Mouse (Mus musculus) thymus, postnatal 0 days (tissue): ENCODE data around the gene Ilvbl. TPM values are rescaled to one million over a fixed set of nuclear protein-coding genes. Genes with fewer than 3 reads are reported as not detected.
"Not testable (repeated sequence)": the region's sequence is repeated elsewhere in the genome, so short reads cannot be mapped to it uniquely, and the experiment has no call there.

Experiments used
- DNase-seq: peaks from one replicate; pipeline ENCODE4 v3.0.0-alpha.2; 2015; ENCODE audit warnings: low spot score
- polyA plus RNA-seq: library from polyadenylated mRNA; unstranded; fragments of >200 nt; fragmentation: Nextera tagmentation; extraction: Ambion mirVana; gene quantifications from 2 replicates; pipeline ENCODE4 v1.2.1, GENCODE M21; 2015

Gene Ilvbl
- 300 and 352 TPM in 2 replicates for polyA plus RNA-seq

GRCm38 (mm10) chr10:78574250-78575104, at the start of gene Ilvbl:
Gene Ilvbl (plus strand): TSS chr10:78574346.
- peak; percentile 98 for DNase-seq

- DNase-seq, result not testable (repeated sequence)
Observed at GRCm38 (mm10) chr10:78525071-78525470, 49.1 kb upstream of the Ilvbl start.

DNA sequence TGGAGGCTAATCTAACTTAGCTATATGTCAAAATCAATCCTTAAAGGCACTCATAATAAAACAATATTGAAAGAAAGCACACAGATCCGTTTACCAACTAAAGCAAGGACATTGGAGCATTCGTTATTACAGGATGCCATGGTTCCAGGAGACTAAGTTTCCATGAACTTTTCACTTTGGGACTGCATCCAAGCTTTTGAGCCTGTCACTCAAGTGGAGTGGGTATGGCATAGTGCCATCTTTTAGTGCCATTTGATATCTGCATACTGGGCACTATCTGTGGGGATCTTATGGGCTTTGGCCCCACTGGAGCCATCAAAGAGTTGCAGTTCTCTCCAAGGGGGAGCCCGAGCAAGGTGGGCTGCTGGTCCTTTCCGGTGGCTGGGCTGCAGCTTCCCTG, 48.6 kb upstream of the Ilvbl start:
- DNase-seq, result no peak

GRCm38 (mm10) chr10:78540943-78541342, 33.2 kb upstream of the Ilvbl start:
- DNase-seq, result peak; percentile 66

DNA sequence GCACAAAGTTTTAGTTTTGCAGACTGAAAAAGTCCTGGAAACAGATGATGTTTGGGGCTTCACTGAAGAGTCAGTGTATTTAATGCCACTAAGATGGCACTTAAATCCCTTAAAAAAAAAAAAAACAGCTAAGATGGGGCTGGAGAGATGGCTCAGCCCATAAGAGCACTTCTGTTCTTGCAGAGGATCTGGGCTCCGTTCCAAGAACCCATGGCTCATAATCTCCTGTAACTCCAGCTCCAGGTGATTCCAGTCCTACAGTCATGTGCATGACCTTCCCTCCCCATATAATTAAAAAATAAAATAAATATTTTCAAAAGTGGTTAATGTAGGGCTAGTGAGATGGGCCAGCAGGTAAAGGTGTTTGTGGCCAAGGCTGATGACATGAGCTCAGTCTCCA, 9.1 kb upstream of the Ilvbl start:
- DNase-seq, result no peak

DNA sequence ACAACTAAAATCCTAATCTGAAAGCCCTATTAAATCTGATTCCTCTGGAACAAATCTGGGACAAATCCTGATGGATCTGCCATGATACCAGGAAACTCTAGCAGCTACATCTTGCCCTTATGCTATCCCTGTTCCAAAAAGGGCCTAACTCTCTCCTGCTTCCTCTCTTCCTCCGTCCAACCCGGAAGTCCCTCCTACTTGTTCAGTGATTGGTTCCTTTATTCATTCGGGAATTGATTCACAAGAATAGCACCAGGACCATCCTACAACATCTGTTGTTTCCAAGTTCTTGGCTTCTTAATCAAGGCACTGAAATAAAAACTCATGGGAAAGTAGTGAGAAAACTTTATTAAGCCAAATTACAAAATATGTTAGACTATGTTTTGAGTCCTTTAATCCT, 5.0 kb upstream of the Ilvbl start:
- DNase-seq, result no peak

GRCm38 (mm10) chr10:78569686-78570085, 4.5 kb upstream of the Ilvbl start:
- no peak for DNase-seq

DNA sequence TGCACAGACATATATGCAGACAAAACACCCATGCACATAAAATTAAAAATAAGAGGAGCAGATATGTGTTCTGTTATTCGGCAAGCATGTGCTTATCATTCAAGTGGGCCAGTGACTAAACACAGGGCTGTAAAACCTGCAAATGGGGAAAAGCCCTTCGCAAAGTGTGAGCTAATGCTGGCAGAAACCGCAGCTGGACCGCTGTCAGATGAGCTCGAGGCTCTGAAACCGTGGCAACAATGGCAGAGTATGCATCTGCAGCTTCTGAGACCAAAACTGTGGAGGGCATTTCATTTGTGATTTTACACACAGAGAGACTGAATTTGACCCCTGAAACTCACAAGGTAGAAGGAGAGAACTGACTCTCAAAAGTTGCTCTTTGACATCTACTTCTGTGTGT, 3.7 kb upstream of the Ilvbl start:
- no peak for DNase-seq

DNA sequence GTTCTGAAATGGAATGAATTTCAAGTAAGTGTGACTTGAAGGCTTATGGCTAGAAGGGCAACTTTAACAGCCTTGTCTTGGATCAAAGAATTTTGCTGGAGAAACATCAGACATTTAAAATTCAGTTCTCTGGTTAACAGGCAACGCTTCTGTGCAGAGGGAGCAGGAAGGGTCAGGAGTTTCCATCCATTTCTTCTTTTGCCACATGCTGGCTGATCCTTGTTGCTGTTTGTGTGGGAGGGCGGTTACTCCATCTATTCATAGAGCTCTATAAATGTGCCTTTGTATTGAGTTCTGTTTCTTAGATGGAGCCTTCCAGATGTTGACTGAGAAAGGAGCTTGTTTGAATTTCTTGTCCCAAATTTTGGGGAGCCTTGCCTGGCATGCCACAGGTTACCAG, 3.2 kb upstream of the Ilvbl start:
- DNase-seq, result no peak

GRCm38 (mm10) chr10:78573226-78573625, 920 bp upstream of the Ilvbl start:
- no peak for DNase-seq

DNA sequence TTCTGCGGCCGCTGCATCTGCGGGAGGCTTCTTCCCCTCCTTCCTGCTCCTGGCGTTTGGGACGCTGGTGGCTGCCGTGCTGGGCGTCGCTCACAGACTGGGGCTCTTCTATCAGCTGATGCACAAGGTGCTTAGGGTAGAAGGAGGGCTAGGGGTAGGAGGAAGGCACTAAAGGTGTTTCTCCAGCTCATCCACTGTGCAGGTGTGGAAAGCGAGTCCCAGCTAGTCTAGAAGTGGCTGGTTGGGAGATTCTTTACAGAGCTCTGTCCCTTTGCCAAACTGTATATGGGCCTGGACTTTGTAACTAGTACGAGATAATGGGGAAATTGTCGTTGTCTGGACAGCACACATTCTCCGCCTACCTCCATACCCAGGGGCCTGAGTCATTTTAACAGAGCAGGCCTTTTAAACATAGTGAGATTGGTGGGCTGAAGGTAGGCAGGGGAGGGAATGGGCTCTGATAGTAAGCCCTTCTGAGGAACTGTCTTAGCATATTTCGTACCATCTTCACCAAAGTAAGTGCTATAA, 1.0 kb downstream of the Ilvbl start:
- no peak for DNase-seq

DNA sequence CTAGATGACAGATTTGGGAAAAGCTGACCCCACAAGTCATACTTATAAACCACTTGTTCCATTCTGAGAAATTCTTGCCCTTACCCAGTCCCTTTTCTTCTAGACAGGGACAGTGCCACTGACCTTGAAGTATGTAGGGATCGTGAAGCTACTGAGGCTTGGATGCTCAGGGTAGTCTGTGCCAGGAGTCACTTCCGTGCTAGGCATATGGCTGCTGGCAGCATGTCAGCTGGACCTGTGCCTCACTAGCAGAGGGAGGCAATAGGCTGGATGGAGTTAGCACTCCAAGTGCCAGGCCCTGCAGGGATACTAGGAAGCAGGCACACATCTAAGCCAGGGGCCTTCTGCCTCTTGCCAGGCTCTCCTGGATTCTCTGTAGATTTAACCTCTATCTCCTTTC, 1.5 kb downstream of the Ilvbl start:
- no peak for DNase-seq

GRCm38 (mm10) chr10:78576435-78577184, 2.5 kb downstream of the Ilvbl start:
- DNase-seq, result no peak

DNA sequence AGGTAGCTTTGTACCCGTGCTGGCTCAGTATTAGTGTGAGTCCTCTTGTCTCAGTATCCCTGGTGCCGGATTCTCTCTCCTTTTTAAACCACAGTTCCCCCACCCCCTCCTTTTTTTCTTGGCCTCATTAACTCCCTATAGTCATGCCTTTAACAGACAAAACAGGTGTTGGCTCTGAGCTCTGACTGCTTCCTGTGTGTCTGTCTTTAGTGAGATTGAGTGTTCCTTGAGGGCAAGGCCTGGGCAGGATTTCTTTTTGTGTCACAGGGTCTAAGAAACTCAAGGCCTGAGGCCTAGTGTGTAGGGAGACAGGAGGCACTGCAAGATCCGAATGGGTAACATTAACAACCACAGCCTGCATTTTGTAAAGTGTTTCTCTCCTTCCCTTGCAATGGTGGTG, 4.1 kb downstream of the Ilvbl start:
- DNase-seq, result peak; percentile 84

- DNase-seq, result no peak
Observed at GRCm38 (mm10) chr10:78581121-78581520, 7.0 kb downstream of the Ilvbl start.

DNA sequence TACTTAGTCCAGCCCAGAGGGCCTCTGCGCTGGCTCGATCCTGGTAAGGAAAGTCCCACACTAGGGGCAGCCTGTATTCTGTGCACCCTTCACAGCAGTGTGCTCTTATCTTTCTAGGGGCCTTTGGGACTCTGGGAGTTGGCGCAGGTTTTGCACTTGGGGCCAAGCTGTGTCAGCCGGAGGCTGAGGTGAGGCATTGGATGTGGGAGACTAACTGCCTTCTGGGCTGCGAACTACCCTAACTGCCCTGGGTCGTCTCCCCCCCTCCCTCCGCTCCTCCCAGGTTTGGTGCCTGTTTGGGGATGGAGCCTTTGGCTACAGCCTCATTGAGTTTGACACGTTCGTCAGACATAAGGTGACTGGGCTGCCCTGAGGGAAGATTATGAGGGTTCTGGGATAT, 9.2 kb downstream of the Ilvbl start:
- no peak for DNase-seq

DNA sequence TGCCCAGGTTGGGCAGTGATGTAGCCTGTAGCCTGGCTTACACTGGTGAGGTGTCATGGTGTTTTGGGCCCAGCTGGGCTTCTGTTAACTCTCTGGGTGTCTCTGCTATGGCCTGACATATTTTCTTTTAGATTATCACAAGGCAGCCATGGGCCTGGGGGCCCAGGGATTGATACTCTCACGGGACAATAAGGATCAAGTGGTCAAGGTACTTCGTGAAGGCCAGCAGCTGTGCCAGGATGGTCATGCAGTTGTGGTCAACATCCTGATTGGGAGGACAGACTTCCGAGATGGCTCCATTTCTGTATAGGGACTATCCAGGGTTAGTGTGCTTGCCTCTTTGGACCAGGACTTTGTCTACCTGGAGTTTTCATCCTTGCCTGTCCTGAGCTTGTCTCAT, 9.8 kb downstream of the Ilvbl start:
- DNase-seq, result no peak

DNA sequence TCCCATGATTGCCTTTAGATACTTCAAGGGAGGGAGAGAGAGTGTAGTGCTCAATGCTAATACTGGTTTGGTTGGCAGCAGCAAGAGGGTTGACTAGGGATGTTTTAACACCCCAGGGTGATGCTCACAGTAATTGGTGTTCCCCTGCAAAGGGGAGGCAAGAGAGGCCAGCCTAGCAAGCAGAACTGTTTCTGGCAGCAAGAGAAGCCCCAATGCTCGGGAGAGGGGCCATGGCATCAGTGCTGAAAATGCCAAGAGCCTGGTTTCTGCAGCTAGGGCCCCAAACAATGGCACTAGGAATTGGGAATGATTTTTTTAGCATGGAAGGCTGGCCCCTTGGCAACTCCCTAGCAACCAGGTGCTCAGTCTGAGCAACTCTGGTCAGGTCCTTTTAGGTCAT, 10.8 kb downstream of the Ilvbl start:
- no peak for DNase-seq

DNA sequence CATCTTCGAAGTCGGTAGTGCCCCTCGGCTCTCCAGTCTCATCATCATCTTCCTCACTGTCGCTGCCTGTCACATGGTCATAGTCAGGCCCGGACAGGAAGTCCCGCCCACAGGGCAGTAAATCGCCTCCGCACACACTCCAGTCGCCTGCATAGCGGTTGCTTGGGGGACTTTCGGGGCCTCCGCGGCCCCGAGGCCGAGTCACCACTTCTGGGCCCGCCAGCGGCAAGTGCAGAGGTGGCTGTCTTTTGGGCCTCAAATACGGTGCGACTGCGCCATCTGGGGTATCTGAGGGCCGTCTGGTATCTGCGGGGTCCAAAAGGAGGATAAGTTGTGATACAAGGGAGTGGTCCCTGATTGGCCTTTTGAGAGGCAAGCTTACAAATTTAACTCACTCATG, 11.5 kb downstream of the Ilvbl start:
- no peak for DNase-seq

DNA sequence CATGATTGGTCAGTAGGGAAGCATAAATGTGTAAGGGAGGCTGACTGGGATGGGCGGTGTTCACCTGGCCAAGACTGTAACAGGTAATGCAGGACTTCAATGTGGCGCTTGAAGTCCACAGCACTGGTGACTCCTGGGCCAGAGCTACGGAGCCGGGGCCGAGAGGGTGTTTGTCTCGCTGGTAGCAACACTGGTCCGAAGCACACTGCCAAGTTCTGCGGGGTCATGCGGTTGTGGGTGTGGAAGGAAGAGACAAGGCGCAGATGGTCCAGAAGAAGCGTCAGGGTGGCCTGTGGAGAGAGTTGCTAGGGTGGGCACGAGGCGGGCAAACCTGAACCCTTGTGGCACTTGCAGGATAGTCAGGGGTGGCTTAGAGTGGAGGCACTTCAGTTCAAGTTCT, 11.9 kb downstream of the Ilvbl start:
- DNase-seq, result no peak

DNA sequence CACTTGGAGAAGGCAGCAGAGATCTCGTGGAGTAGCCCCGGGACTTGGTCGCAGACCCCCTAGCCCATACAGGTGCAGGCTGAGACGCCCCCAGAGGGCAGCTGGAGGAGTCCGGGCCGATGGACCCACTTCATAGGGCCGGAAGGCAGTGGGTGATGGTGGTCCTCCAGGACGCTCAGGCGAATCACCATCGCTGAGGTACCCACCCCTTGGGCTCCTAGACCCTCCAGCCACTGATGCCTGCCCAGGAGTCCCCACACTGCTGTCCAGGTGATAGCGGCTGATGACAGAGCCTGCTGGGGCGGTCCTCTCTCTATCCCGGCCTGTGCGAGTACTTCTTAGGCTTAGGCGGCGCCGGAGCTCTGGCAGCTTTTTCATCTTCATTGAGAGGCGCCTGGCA, 15.1 kb downstream of the Ilvbl start:
- no peak for DNase-seq

DNA sequence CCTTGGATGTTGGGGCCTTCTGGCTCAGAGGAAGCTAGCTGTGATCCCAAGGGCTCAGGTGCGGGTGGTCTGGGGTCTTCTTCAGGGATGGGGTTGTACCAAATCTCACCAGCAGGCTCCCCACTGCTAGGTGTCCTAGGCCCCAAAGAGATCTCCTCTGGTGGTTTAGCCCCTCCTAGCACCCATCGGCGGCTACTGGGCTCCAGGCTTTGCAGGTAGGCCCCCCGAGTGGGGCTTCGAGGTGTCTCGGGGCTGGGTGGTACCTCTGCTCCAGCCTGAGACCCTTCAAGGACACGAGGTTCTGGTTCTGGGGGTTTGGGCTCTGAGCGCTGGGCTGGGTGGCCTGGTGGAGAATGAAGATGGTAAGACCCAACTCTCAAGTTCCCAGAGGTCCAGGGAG, 15.8 kb downstream of the Ilvbl start:
- no peak for DNase-seq
